Comparison of ENCODE assay signal across 16 mouse cellular contexts in genomic region chr2:75545971-75546370, GRCm38 (mm10).
"Had no signal": no experiment of that assay in that cellular context is flagged by ENCODE, and none has a peak within 500 bp of the region (broad histone marks: within the 10 kb centered on the region; RNA-seq: fewer than 3 reads in every experiment).

No protein-coding gene starts in this region.

- H3K9ac ChIP-seq: neural tube, embryonic 13.5 days; neural tube, embryonic 15.5 days; stomach, embryonic 15.5 days had no signal

- DNase-seq: retina, postnatal 1 day; right cerebral cortex, adult 18-20 months; right cerebral cortex, postnatal 14 days; right cerebral cortex, postnatal 25 days; right cerebral cortex, postnatal 4 days; spleen, adult 18-20 months; thymus, adult 18-20 months; thymus, adult 2 months; thymus, postnatal 14 days; thymus, postnatal 25 days; thymus, postnatal 36 days; thymus, postnatal 4 days had no signal

- H3K36me3 ChIP-seq: neural tube, embryonic 13.5 days; neural tube, embryonic 15.5 days; stomach, embryonic 15.5 days had no signal

- H3K4me3 ChIP-seq: neural tube, embryonic 13.5 days; neural tube, embryonic 15.5 days; stomach, embryonic 15.5 days had no signal

- H3K4me2 ChIP-seq: neural tube, embryonic 13.5 days; neural tube, embryonic 15.5 days; stomach, embryonic 15.5 days had no signal

- H3K27me3 ChIP-seq: neural tube, embryonic 13.5 days; neural tube, embryonic 15.5 days; stomach, embryonic 15.5 days had no signal

- H3K27ac ChIP-seq: neural tube, embryonic 13.5 days; neural tube, embryonic 15.5 days; stomach, embryonic 15.5 days; stomach, postnatal 0 days had no signal

- H3K4me1 ChIP-seq: stomach, embryonic 15.5 days had no signal

- H3K9me3 ChIP-seq: neural tube, embryonic 13.5 days; neural tube, embryonic 15.5 days; stomach, embryonic 15.5 days had no signal
